Mouse (Mus musculus): Measurements from ENCODE around the gene Irs1.

Irs1 gene

DNA sequence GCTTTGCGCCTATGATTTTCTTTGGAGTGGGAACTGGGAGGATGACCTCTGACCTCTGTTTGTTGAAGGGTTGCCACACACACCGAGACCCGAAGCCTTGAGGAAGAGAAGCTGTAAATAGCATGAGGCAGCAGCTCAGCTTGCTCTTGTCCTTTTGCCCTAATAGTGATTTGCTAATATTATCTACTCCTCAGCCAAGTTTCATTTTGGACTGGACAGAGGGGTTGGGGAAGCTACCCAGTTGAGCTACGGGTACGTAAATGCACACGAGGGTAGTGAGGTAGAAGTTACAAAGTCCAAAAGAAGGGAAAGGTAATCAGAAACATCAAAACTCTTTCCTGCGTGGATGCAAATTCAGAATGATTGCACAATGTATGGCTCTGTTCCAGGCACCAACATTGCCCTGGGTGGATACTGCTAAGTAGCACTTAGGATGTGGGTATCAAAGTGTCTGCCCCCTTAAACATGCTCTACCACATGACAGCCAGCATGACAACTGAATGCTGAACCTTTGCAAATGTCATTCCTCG lies 107.2 kb downstream of the Irs1 start:
- no peak for DNase-seq (ENCODE audit: low read depth, low spot score)
